Mouse (Mus musculus) G1E (cell line): Measurements from ENCODE around the gene Upk2.

Experiments
- GATA2 ChIP-seq: IDR thresholded peaks from 2 replicates; pipeline ENCODE4 v1.6.1; 2012; ENCODE audit warnings: low read depth, low read length, inconsistent platforms, borderline replicate concordance
- POLR2AphosphoS5 ChIP-seq: IDR thresholded peaks from 2 replicates; pipeline ENCODE4 v1.6.1; 2012; ENCODE audit warnings: low read depth, low read length, inconsistent platforms; ENCODE audit not compliant: insufficient replicate concordance
- TAL1 ChIP-seq: conservative IDR thresholded peaks from 2 replicates; pipeline ENCODE4 v1.6.1; 2012; ENCODE audit warnings: low read depth, low read length, inconsistent platforms, mixed read lengths

- no peak for TF ChIP-seq TAL1
- no peak for TF ChIP-seq POLR2AphosphoS5
- TF ChIP-seq GATA2, result no peak
Observed at GRCm38 (mm10) chr9:44468800-44469199, 14.0 kb upstream of the Upk2 start.
